Mouse (Mus musculus): ENCODE results near the gene Lexm.

DNA sequence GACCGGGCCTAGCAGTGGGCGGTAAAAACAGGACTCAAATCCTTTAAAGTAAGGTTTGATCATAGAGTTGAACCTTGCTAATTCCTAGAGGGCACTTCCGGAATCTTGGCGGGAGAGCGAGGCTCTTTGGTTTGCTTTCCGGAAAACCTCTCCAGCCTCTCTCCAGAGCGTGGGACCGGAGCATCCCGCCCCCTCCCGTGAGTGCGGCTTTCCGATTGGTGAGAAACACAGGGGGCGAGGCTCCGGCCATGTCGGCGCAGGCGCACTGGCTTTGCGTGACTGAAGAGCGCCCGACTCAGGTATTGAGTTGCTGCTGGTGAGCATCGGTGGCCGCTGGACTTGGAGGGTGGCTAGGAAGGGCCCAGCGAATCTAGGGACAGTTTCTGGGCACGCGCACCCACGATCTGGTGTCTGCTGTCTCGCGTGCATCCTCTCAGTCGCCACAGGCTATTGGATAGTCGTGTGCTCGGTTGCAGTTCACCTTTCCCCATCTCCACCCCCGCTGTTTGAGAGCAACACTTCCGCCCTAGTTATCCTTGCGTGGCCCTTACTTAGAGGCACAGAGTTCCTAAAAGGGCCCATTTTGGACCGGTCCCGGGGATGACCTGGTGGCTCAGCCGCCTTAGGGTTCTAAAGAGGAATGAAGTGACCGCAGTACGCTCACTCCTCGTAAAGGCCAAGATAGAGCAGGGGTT is 33.9 kb upstream of the Lexm start, which contains the start of gene Pars2:
- no peak for TF ChIP-seq CTCF (IDR thresholded peaks at IDR 0.05; ENCODE audit: low read depth, low read length)
- no peak for TF ChIP-seq POLR2A (IDR thresholded peaks at IDR 0.05; ENCODE audit: borderline replicate concordance, low read depth, low read length)
